In genomic region chr9:29220941-29221615, GRCm38 (mm10) we compare ENCODE assay signal across 16 mouse cellular contexts.
DNase-seq lines count a peak whose midpoint lies in the region; ATAC-seq and TF ChIP-seq lines count a peak whose summit lies in the region.
"Had no signal": no experiment of that assay in that cellular context is flagged by ENCODE, and none has a peak within 500 bp of the region (broad histone marks: within the 10 kb centered on the region; RNA-seq: fewer than 3 reads in every experiment).

No protein-coding gene starts in this region.

- peak; percentile 4 for DNase-seq in kidney, adult 11 months
- no peak for DNase-seq in kidney, postnatal 14 days
- peak; percentile 92 for DNase-seq in brain, adult 2 months (ENCODE audit: low read depth, low spot score)
- peak; percentile 83 to 90 for DNase-seq in cerebellum, adult 2 months
- peak; percentile 1 for DNase-seq in embryonic facial prominence, embryonic 11.5 days (ENCODE audit: low spot score)
- DNase-seq in adrenal gland, postnatal 36 days: no peak
- no peak for DNase-seq in adrenal gland, adult 8-10 months
- DNase-seq: gastrocnemius, postnatal 25 days; lung, postnatal 36 days; thymus, postnatal 36 days had no signal

- peaks cover 56% of the 10 kb centered on the region for H3K4me1 ChIP-seq in cerebellum, adult 2 months (ENCODE audit: control insufficient read depth, insufficient read depth, low read length)
- no peaks in the 10 kb centered on the region for H3K4me1 ChIP-seq in embryonic facial prominence, embryonic 11.5 days (ENCODE audit: control insufficient read depth, insufficient read depth, low read length)
- H3K4me1 ChIP-seq: embryonic facial prominence, embryonic 12.5 days had no signal

- no peaks in the 10 kb centered on the region for H3K27me3 ChIP-seq in cerebellum, adult 2 months (ENCODE audit: control insufficient read depth, insufficient read depth, low read length)
- no peaks in the 10 kb centered on the region for H3K27me3 ChIP-seq in embryonic facial prominence, embryonic 11.5 days (ENCODE audit: control insufficient read depth, insufficient read depth, low read length)
- H3K27me3 ChIP-seq: neural tube, embryonic 15.5 days had no signal

- H3K9me3 ChIP-seq in embryonic facial prominence, embryonic 11.5 days (replicated peaks; ENCODE audit: control insufficient read depth, low read length): no peaks in the 10 kb centered on the region
- H3K9me3 ChIP-seq: embryonic facial prominence, embryonic 12.5 days; limb, embryonic 13.5 days; midbrain, embryonic 12.5 days; neural tube, embryonic 15.5 days had no signal

- no peak for ATAC-seq in embryonic facial prominence, embryonic 11.5 days (replicated peaks; ENCODE audit: insufficient number of reproducible peaks, low FRiP score, low TSS enrichment, low read depth)
- ATAC-seq: inflammation-experienced regulatory T-cells, adult 6 months had no signal

- TF ChIP-seq POLR2A in cerebellum, adult 2 months (IDR thresholded peaks at IDR 0.05; ENCODE audit: borderline replicate concordance, insufficient read depth, low read length): no peak

- WGBS in cerebellum, adult 2 months: 5% methylated on average over 5 of the region's 5 CpGs
- 19% methylated on average over 5 of the region's 5 CpGs for WGBS in embryonic facial prominence, embryonic 11.5 days

- H3K9ac ChIP-seq in embryonic facial prominence, embryonic 11.5 days (replicated peaks; ENCODE audit: low read length): no peak overlapping the region
- H3K9ac ChIP-seq: embryonic facial prominence, embryonic 12.5 days; midbrain, embryonic 12.5 days; neural tube, embryonic 15.5 days had no signal

- peak overlapping the region; percentile 88 for H3K27ac ChIP-seq in cerebellum, adult 2 months (ENCODE audit: insufficient read depth, low read length)
- H3K27ac ChIP-seq in embryonic facial prominence, embryonic 11.5 days (replicated peaks; ENCODE audit: low read depth, low read length): no peak overlapping the region
- H3K27ac ChIP-seq: embryonic facial prominence, embryonic 12.5 days; limb, embryonic 13.5 days; midbrain, embryonic 12.5 days; neural tube, embryonic 15.5 days had no signal

- H3K36me3 ChIP-seq in embryonic facial prominence, embryonic 11.5 days (replicated peaks; ENCODE audit: control insufficient read depth, insufficient read depth, low read depth, low read length): no peaks in the 10 kb centered on the region
- H3K36me3 ChIP-seq: embryonic facial prominence, embryonic 12.5 days; limb, embryonic 13.5 days; midbrain, embryonic 12.5 days; neural tube, embryonic 15.5 days had no signal

- H3K4me3 ChIP-seq in cerebellum, adult 2 months (replicated peaks; ENCODE audit: insufficient read depth, low read depth, low read length): no peak overlapping the region
- H3K4me3 ChIP-seq in embryonic facial prominence, embryonic 11.5 days (ENCODE audit: low read depth, low read length): no peak overlapping the region
- H3K4me3 ChIP-seq: embryonic facial prominence, embryonic 12.5 days; limb, embryonic 13.5 days; midbrain, embryonic 12.5 days; neural tube, embryonic 15.5 days had no signal

- no peak overlapping the region for H3K4me2 ChIP-seq in embryonic facial prominence, embryonic 11.5 days (ENCODE audit: low read depth, low read length)
- H3K4me2 ChIP-seq: embryonic facial prominence, embryonic 12.5 days; heart, embryonic 11.5 days; limb, embryonic 13.5 days; midbrain, embryonic 12.5 days; neural tube, embryonic 15.5 days had no signal

- no peak for TF ChIP-seq CTCF in cerebellum, adult 2 months (IDR thresholded peaks at IDR 0.05; ENCODE audit: borderline replicate concordance, insufficient read depth, low read depth, low read length)

Comparison
In these comparisons a context has a peak if more than half of its experiments do, and no peak if none do; other contexts are left out.
1. DNase-seq: peak in kidney, adult 11 months (single experiment), brain, adult 2 months (single experiment), cerebellum, adult 2 months (2 of 2) and embryonic facial prominence, embryonic 11.5 days (single experiment); none in kidney, postnatal 14 days (single experiment), adrenal gland, postnatal 36 days (0 of 2) and adrenal gland, adult 8-10 months (single experiment).